Mouse (Mus musculus) lung, adult 2 months (tissue): ENCODE measurements at regions not wholly inside any gene's neighbourhood (a gene's known extent, or its start where the extent isn't known, plus 50 kb on each side); places are given as distances from the start of the nearest gene placed in this dataset.

Source experiments
- CTCF ChIP-seq: fragments of 200-500 bp; IDR thresholded peaks from 2 replicates; pipeline ENCODE4 v1.5.1; 2011; ENCODE audit warnings: mild to moderate bottlenecking, low read length, control low read depth; ENCODE audit not compliant: insufficient read depth
- POLR2A ChIP-seq: fragments of 200-500 bp; IDR thresholded peaks from 2 replicates; pipeline ENCODE4 v1.6.1; 2011; ENCODE audit warnings: low read depth, mild to moderate bottlenecking, control low read depth, low read length, borderline replicate concordance; ENCODE audit errors: extremely low read depth

DNA sequence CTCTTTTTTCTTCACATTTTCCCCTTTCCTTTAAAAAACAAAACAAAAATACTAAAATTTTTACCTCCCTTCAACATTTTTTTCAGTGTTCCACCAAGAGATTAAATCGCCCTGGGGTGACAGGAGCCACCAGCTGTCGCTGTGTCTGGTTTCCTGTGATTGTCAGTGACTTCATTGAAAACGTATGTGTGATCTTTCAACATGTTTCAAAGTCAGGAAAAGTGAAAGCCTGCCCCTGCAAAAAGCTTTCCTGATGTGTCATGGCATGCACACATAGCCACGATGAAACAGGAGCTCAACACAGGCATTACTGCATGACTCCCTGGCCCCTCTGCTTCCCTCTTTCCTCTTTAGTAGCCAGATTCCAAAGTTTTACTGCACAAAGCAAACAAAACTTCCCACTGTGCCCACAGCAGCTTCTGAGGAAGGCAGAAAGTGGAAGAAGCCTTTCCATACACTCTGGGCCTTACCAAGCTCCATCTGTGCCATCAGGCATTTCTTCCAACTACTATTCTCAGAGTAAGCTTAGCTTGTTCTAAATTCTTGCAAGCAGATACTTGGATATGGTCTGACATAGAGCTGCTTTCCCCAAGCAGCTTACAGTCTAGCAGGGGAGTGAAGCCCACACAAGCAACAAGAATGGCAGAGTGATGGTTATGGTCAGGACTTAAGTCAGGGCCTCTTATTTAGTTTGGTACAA lies 186.8 kb upstream of the A1bg start:
- TF ChIP-seq POLR2A (no peak), CTCF (no peak)
